Mouse (Mus musculus) 3134 (cell line): Measurements from ENCODE around the gene Cela3a.

ENCODE experiments used
- DNase-seq: peaks from one replicate; pipeline ENCODE4 v3.0.0-alpha.2; 2011; ENCODE audit warnings: low spot score; ENCODE audit not compliant: insufficient read length; ENCODE audit errors: extremely low read depth

Cela3a gene

DNA sequence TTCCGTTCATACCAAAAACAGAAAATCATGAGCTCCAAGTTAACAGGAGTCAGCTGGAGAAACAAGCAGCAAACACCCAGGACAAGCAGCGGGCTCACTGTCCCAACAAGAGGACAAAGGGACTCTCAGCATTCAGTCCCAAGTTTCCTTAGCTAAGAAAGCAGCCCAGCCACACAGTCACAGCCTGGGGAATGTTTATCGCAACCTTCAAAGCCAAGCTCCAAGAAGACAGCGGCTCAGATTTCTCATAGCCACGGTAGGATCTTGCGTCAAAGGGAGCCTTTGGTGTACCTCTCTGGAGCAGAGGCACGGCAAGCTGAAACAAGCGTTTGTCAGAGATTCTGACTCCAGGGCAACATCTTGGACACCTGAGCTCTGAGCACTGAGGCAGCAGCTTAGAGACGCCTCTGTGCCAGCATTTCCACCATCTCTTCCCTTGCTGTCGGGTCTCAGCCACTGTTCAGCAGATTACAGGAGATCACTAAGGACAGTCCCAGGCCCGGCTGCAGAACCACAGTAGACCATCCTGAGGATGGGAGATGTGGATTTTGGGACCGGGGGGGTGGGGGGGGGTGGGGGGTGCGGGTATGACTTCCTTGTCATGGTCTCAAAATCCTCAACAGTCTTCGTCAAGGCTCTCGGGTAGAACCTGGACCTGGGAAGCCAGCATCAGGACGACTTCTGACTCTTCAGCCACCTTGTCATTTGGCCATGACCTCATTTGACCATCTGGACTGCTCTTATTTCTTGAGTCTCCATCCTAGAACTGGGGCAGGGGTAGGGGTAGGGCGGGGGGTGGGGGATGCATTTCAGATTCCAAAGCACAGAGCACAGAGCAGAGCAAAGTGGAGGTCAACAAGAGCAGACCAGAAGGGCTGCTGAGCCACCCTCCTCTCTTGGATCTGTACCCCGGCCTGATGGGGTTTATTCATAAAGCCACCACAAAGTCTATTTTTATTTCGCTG is 34.0 kb downstream of the Cela3a start:
- no peak for DNase-seq

DNA sequence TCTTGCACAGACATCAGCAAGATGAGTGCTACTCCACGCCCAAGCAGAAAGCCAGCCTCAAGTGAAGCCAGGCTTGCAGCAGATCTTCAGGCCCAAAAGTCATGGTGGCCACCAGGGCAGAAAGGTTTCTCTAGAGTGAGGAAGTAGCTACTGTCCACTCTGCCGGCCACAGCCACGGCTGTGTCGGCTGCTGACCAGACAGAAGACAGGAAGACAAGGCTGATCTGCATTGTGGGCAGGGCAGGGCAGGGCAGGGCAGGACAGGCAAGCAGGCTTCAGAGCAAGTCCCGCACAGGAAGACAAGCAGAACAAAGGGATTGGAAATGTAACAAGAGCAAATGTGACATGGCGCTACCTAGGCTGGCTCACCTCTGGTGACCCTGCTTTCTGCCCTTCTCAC is 35.9 kb downstream of the Cela3a start:
- DNase-seq: no peak

DNA sequence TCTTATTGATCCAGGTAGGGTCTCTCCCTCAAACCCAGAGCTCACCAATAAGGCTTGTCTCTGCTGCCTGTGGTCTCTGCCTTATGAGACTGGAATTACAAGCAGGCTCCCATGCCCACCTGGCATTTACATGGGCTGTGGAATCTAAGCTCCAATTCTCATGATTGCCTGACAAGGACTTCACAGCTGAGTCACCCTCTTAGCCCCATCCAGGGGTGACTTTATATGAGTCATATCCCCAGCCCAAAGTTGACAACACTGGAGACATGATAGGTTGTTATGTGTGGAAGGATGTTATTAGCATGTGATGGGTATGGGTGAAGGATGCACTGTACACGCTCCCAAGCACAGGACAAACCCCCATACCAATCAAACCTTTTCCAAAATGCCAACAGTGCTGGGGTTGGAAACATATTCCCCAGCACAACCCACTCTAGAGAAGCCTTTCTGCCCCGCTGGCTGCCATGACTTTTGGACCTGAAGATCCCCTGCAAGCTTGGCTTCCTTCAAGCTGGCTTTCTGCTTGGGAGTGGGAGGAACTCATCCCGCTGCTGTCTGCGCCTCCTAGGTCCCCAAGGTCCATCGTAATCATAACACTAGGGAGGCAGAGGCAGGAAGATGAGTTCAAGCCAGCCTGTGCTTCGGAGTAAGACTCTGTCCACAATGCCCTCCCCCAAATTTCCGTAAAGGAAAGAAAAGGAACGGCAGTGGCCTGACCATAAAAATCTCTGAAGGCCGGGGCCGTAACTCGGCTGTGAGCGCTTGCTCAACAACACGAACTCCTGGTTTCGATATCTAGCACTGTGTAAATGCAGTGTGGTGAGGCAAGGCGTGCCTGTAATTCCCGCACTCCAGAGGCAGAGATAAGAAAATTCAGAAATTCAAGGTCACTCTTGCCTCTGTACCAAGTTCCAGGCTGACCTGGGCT is 37.7 kb downstream of the Cela3a start:
- DNase-seq: no peak

DNA sequence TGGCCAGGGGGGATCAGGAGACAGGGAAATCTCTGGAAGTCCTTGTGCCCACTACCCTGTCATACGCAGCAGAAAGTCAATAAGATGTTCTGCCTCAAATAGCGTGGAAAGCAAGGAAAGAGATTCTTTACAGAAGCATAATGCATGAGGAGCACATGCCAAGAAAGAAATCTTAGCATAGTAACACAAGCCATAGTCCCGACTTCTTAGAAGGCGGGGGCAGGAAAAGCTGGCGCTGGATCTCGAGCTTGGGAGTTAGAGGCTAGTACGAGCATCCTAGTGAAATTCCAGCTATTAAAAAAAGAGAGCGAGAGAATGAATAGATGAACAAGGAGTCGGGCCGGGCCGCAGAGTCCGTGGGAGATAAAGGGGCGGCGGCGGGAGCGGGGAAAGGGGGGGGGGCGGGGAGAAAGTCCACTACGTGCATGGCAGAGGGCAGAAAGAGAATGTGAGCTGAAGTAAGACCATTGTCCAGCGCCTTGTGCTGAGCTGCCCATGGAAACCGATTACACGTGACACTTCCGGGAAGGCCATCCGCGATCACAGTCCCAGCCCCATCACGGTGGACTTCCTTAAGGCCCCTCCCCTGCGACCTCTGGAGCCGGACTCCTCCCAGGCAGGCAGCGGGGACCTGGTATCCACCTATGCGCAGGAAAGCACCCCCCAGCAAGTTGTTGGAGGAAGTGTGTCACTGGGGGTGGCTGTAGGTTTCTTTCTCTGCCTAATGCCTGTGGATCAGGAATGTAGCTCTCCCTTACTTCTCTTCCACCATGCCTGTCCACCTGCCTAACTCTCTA is 39.4 kb downstream of the Cela3a start:
- DNase-seq: no peak

DNA sequence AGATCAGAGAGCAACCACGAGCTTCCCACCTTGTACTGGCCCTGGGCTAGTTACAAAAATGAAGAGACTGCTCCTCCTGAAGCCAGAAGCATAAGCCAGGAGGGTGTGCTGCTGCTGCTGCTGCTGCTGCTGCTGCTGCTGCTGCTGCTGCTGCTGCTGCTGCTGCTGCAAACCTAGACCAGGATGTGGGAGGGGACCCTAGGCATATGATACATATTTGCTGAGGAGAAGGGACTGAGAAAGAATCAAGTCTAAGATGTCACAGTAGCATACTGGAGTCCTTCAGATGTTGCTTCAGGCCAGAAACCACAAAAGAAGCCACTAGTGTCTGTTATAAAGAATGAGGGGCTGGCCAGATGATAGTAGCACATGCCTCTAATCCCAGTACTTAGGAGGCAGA is 41.4 kb downstream of the Cela3a start:
- DNase-seq: no peak

DNA sequence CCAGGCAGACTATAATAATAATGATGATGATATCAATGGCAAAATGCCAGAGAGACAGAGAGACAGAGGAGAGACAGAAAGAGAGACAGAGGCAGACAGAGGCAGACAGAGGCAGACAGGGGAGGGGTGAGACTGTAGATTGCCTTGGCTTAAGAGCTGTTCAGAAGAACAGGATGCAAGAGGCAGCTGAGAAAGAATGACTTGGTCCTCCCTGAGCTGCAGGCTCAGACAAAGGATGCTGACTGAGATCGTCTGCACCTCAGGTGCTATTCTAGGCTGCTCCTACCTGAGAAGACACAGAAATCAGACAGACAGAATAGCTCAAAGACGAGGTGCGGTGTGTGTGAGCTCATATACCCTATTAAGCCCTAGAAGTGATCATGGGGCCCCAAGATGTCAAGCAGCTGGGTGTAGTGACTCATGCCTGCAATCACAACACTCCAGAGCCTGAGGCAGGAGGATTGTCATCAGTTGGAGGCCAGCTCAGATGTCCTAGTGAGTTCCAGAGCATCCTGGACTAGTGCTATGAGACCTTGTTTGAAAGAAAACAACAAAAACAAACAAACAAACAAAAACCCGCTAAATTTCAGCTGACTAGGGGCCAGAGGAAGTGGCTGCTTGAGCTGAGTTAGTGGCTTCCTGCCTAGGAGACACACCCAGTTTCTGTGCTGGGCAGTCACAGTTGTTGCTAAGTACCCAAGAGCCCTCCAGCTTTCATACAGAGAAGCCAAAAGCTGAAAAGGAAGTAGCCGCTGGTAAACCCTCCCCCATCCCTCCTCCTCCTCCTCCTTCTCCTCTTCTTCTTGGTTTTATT is 42.1 kb downstream of the Cela3a start:
- peak; percentile 70 for DNase-seq

DNA sequence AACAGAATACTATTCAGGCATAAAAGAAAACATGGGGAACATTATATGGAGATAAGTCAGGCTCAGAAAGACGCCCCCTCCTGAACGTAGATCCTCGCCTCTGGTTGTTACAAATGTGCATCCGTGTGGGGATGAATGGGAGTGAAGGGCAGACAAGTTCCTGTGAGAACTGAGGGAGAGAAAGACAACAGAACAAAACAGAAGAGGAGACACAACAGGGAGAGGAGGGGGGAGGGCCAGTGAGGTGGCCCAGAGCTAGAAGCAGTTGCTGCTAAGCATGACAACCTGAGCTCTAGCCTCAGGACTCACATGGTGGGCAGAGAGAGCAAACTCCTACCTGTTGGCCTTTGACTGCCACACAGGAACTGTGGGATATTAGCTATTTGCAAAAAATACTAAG is 43.5 kb downstream of the Cela3a start:
- DNase-seq: no peak

DNA sequence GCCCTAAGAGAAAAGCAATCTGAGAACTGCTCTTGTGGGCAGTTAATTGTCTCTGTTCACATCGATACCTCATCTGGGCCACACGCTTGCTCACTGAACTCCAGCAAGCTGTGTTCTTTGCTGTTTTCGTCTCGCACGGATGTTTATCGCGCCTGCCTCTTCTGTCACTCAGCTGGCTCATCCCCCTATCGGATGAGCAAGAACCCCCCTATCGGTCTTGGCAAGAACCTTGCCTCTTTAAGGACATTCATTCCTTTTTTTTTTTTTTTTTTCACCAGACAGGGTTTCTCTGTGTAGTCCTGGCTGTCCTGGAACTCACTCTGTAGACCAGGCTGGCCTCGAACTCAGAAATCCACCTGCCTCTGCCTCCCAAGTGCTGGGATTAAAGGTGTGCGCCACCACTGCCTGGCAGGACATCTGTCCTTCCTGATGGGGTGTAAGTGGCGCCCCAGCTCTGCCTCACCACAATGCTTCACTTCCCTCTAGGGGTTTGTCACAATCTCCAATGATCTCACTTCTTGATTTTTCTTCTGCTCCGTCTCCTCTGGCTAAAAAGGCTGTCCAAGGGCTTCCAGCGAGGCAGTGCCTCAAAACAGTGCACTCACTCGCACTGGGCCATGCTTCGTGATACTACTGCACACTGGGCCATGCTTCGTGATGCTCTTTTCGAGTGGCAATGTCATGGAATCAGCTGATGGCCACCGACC is 44.1 kb downstream of the Cela3a start:
- DNase-seq: no peak

DNA sequence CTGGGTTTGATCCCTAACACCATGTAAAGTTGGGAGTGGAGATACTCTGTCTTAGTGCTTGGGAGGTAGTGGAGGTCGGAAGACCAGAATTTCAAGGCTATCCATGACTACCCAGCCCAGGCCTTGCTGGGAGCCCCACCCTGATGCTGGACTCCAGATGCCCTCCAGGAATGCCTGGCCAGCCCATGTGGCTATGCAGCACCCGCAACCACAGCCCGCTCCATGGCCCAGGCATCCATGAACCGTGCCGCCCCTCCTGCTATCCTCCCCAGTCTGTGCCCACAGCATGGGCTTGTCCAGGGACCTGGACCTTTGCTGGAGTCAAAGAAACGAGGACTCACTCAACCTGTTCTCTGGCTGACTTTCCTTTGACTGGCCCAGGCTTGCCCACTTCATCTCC is 44.8 kb downstream of the Cela3a start:
- DNase-seq: peak; percentile 29

DNA sequence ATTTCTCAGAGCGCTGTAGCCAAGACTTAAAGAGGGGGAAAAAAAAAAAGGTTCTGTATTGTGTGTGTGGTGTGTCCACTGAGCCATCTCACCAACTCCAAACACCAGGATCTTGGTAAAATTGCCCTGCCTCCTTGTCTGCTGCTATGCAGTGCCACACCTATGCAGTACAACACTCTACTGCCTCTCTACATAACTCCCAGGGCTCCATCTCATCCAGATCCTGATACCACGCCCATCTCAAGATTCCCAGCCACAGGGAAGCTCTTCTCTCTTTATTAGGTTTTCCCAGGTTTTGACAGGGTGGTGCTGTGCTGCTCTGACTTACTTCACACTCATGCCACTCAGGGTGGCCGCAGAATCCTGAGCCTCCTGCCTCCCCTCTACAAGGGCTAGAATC is 48.6 kb downstream of the Cela3a start:
- no peak for DNase-seq

DNA sequence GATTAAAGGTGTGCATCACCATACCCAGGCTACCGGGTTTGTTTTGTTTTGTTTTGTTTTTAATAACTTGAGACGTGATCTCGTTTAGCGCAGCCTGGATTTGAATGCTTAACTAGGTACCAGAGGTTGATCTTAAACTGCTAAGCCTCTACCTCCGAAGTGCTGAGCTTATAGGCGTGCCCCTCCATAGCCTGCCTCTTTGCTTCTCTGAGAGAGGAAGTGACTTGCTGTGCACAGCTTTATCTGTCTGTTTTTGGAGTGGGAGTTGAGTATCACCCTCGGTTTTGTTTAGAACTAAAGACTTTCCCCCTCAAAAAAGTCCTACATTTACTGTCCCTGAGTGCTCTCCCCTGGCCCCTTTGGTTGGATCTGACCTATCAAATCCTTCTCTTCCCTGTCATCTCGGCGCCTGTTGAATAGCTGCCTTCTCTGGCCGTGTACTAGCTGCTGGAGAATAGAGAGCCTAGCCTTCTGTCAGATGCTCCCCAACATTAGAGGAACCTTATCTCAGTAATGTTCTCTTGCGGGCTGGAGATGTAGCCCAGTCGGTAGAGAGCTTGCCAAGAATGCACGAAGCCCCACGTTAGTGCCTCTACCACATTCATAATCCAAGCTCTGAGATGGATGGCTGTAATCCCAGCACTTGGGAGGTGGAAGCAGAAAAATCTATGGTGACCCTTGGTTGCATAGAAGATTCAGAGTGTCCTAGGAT is 51.1 kb downstream of the Cela3a start:
- no peak for DNase-seq

DNA sequence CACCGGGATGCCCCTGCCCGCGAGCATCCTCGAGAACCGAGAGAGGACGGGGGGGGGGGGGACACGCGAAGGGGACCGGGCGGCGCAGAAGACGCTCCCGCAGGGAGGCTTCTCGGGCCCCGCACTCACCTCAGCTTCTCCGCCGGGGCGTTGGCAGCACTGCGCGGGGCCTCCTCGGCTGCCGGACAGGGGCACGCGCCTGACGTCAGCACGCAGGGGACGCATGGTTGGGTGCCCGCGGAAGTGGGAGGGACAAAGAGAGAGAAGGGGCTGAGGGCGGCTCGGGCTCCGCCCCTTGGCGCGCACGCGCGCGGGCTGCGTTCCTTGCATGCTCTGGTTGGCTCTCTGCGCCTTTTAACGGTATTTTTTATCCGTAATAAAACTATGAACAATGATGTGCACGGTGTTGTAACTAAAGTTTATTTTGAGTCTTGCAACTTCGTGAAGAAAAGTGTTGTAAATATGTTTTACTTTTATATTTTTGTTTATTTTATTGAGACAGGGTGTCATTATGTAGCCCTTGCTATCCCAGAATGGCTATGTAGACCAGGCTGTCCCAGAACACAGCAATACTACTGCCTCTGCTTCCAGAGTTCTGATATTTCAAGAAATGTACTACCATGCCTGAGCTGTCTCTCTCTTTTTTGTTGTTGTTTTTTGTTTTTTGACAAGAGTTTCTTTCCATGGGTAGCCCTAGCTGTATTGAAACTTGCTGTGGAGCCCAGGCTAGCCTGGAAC is 51.9 kb downstream of the Cela3a start, which contains the start of gene Cdc42:
Cdc42 (minus strand) TSS at position 204 of the 738 bp plus-strand sequence.
- peak; percentile 96 for DNase-seq

DNA sequence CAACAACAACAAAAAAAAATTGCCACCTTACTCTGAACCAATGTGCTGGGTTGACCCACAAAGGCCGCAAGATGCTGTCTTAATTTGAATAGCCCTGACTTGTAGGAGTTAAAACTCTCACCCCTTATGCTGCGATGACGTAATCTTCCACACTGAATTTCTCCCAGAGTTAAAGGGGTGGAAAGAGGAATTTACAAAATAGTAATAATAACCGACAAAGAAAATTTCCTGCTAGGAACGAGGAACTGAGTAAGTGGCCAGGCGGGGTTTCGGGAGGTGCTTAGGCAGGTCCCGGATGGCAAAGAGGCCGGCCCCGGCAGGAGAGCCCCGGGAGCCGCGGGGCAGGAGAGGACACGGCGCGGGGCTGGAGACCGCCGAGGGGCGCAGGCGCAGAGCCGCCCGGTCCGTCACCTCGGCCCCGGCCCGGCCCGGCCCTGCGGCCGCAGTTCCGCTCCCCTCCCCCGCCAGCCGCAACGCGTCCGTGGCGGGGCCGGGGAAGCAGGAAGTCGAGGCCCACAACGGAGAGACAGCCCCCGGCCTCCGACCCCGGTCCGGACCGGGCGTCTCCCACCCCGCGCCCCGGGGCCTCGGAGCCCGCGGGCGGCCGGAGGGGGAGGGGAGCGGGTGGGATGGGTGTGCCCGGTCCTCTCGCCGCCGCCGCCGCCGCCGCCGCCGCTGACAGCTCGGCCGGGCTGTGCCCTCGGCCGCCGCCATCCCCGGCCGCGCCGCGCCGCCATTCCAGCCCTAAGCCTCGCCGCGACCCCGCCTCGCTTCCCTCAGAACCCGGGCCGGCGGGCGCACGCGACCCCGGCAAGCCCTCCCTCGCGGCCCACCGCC is 52.7 kb downstream of the Cela3a start:
- peak; percentile 72 for DNase-seq
